Comparison of ENCODE assay signal across 8 mouse cellular contexts in genomic region chr19:60787465-60788150, GRCm38 (mm10). TPM values are rescaled to one million over a fixed set of nuclear protein-coding genes. Genes with fewer than 3 reads are reported as not detected.
A peak's percentile ranks its signal among the peaks of the same experiment; 100 is the strongest.
DNase-seq lines count a peak whose midpoint lies in the region; ATAC-seq lines count a peak whose summit lies in the region.
"Had no signal": no experiment of that assay in that cellular context is flagged by ENCODE, and none has a peak within 500 bp of the region (broad histone marks: within the 10 kb centered on the region; RNA-seq: fewer than 3 reads in every experiment).

No protein-coding gene starts in this region.

- ATAC-seq in kidney, embryonic 16.5 days (ENCODE audit: low FRiP score, low TSS enrichment) = no peak
- ATAC-seq in hindbrain, embryonic 15.5 days (ENCODE audit: low FRiP score, low read depth) = no peak
- ATAC-seq in megakaryocyte-erythroid progenitor cell, adult 5-6 weeks (replicated peaks; ENCODE audit: low FRiP score, low TSS enrichment, poor library complexity, severe bottlenecking) = no peak

- H3K4me3 ChIP-seq in kidney, embryonic 16.5 days (ENCODE audit: low read length) = peak overlapping the region; percentile 21
- peak overlapping the region; percentile 98 for H3K4me3 ChIP-seq in embryonic facial prominence, embryonic 10.5 days
- H3K4me3 ChIP-seq in hindbrain, embryonic 15.5 days = no peak overlapping the region
- H3K4me3 ChIP-seq in macrophage (ENCODE audit: inconsistent target) = peak overlapping the region; percentile 91; the same call in 1 of the 2 replicates

- H3K27ac ChIP-seq in kidney, embryonic 16.5 days (ENCODE audit: low read length) = no peak overlapping the region
- no peak overlapping the region for H3K27ac ChIP-seq in embryonic facial prominence, embryonic 10.5 days (replicated peaks)
- H3K27ac ChIP-seq in hindbrain, embryonic 15.5 days (replicated peaks) = no peak overlapping the region
- no peak overlapping the region for H3K27ac ChIP-seq in macrophage

- H3K9me3 ChIP-seq in kidney, embryonic 16.5 days (ENCODE audit: low read length) = no peaks in the 10 kb centered on the region
- no peaks in the 10 kb centered on the region for H3K9me3 ChIP-seq in embryonic facial prominence, embryonic 10.5 days
- no peaks in the 10 kb centered on the region for H3K9me3 ChIP-seq in hindbrain, embryonic 15.5 days

- peak overlapping the region; percentile 42 for H3K4me2 ChIP-seq in kidney, embryonic 16.5 days (replicated peaks; ENCODE audit: low read depth, low read length)
- H3K4me2 ChIP-seq in hindbrain, embryonic 15.5 days = peak overlapping the region; percentile 30; the same call in 1 of the 2 replicates

- WGBS in kidney, embryonic 16.5 days = 10% methylated on average over 2 of the region's 2 CpGs
- 75% methylated on average over 2 of the region's 2 CpGs for WGBS in embryonic facial prominence, embryonic 10.5 days
- WGBS in hindbrain, embryonic 15.5 days = 78% methylated on average over 2 of the region's 2 CpGs
- 6% methylated on average over 2 of the region's 2 CpGs for WGBS in macrophage (ENCODE audit: missing documents)

- H3K4me1 ChIP-seq in kidney, embryonic 16.5 days (ENCODE audit: insufficient read depth, low read length) = peaks cover 28% of the 10 kb centered on the region
- peaks cover 31% of the 10 kb centered on the region for H3K4me1 ChIP-seq in embryonic facial prominence, embryonic 10.5 days
- H3K4me1 ChIP-seq in hindbrain, embryonic 15.5 days (replicated peaks) = peaks cover 35% of the 10 kb centered on the region

- no peaks in the 10 kb centered on the region for H3K27me3 ChIP-seq in kidney, embryonic 16.5 days (ENCODE audit: insufficient read depth, low read length)
- H3K27me3 ChIP-seq in embryonic facial prominence, embryonic 10.5 days (replicated peaks; ENCODE audit: low read depth, poor library complexity, severe bottlenecking) = no peaks in the 10 kb centered on the region
- H3K27me3 ChIP-seq in hindbrain, embryonic 15.5 days = no peaks in the 10 kb centered on the region

- no peaks in the 10 kb centered on the region for H3K36me3 ChIP-seq in kidney, embryonic 16.5 days (ENCODE audit: insufficient read depth, low read length)
- H3K36me3 ChIP-seq in embryonic facial prominence, embryonic 10.5 days (replicated peaks) = peaks cover 15% of the 10 kb centered on the region
- H3K36me3 ChIP-seq in hindbrain, embryonic 15.5 days = no peaks in the 10 kb centered on the region
- no peaks in the 10 kb centered on the region for H3K36me3 ChIP-seq in macrophage (ENCODE audit: inconsistent target)

- H3K79me2 ChIP-seq in macrophage (ENCODE audit: inconsistent target) = peaks cover 75% of the 10 kb centered on the region

- H3K9ac ChIP-seq in kidney, embryonic 16.5 days (replicated peaks; ENCODE audit: low read length) = 0 out of 2 replicates have a peak overlapping the region, but pooled peaks have one; percentile 44
- H3K9ac ChIP-seq in hindbrain, embryonic 15.5 days = no peak overlapping the region

- DNase-seq in kidney, postnatal 14 days = no peak
- DNase-seq in embryonic facial prominence, embryonic 10.5 days (ENCODE audit: low spot score) = no peak
- DNase-seq in T-cell, adult 2 months (ENCODE audit: low spot score) = no peak
- DNase-seq: cerebellum, adult 2 months had no signal

RNA-seq across cellular contexts. Expression of gene Eif3a, which starts 2.9 kb away (rescaled TPM):
- polyA plus RNA-seq in kidney, embryonic 16.5 days (2015; fragmentation: Nextera tagmentation; extraction: Ambion mirVana) = 144 and 149 TPM in 2 replicates
- polyA plus RNA-seq in embryonic facial prominence, embryonic 10.5 days (2016; fragmentation: Nextera tagmentation; extraction: Ambion mirVana) = 167 and 171 TPM in 2 replicates
- 101 and 107 TPM in 2 replicates for polyA plus RNA-seq in hindbrain, embryonic 15.5 days (2015; fragmentation: Nextera tagmentation; extraction: Ambion mirVana)
- 100 to 1,000 TPM; 237 to 601 (median 395) TPM for total RNA-seq in macrophage (2018; cell fraction: chromatin; rRNA removed)
- total RNA-seq in macrophage (2018; cell fraction: cytosol; rRNA removed) = 100 to 1,000 TPM; 124 to 245 (median 178) TPM
- 100 to 1,000 TPM; 253 to 531 (median 300) TPM for total RNA-seq in macrophage (2018; cell fraction: nucleus; rRNA removed)
- 151 to 321 TPM (median 247 TPM) in 3 replicates for polyA plus RNA-seq in macrophage (2018)
- total RNA-seq in megakaryocyte-erythroid progenitor cell, adult 5-6 weeks (2014; fragmentation: Nextera tagmentation) = 344 and 346 TPM in 2 replicates
- 570 and 597 TPM in 2 replicates for total RNA-seq in megakaryocyte-erythroid progenitor cell, adult 5-6 weeks (2017)

RNA-seq across cellular contexts. Expression of gene Fam45a, which starts 23.8 kb away (rescaled TPM):
- polyA plus RNA-seq in kidney, embryonic 16.5 days (2015; fragmentation: Nextera tagmentation; extraction: Ambion mirVana) = 27.7 and 29.9 TPM in 2 replicates
- 28.4 and 29.6 TPM in 2 replicates for polyA plus RNA-seq in embryonic facial prominence, embryonic 10.5 days (2016; fragmentation: Nextera tagmentation; extraction: Ambion mirVana)
- polyA plus RNA-seq in hindbrain, embryonic 15.5 days (2015; fragmentation: Nextera tagmentation; extraction: Ambion mirVana) = 41.2 and 42.9 TPM in 2 replicates
- 10 to 100 TPM in 24 of 26 experiments, 1 to 10 TPM in 2; 5.5 to 73.2 (median 44.0) TPM for total RNA-seq in macrophage (2018; cell fraction: chromatin; rRNA removed)
- total RNA-seq in macrophage (2018; cell fraction: cytosol; rRNA removed) = 10 to 100 TPM; 20.2 to 35.7 (median 30.4) TPM
- total RNA-seq in macrophage (2018; cell fraction: nucleus; rRNA removed) = 10 to 100 TPM in 25 of 26 experiments, 1 to 10 TPM in 1; 8.7 to 73.1 (median 30.2) TPM
- polyA plus RNA-seq in macrophage (2018) = 32.6 to 59.1 TPM (median 48.3 TPM) in 3 replicates
- 27.2 and 27.6 TPM in 2 replicates for total RNA-seq in megakaryocyte-erythroid progenitor cell, adult 5-6 weeks (2014; fragmentation: Nextera tagmentation)
- 22.0 and 38.4 TPM in 2 replicates for total RNA-seq in megakaryocyte-erythroid progenitor cell, adult 5-6 weeks (2017)

RNA-seq across cellular contexts. Expression of gene Nanos1, which starts 31.8 kb away (rescaled TPM):
- 0.97 and 1.0 TPM in 2 replicates for polyA plus RNA-seq in kidney, embryonic 16.5 days (2015; fragmentation: Nextera tagmentation; extraction: Ambion mirVana)
- 1.2 and 1.4 TPM in 2 replicates for polyA plus RNA-seq in embryonic facial prominence, embryonic 10.5 days (2016; fragmentation: Nextera tagmentation; extraction: Ambion mirVana)
- polyA plus RNA-seq in hindbrain, embryonic 15.5 days (2015; fragmentation: Nextera tagmentation; extraction: Ambion mirVana) = 19.4 and 19.7 TPM in 2 replicates
- total RNA-seq in macrophage (2018; cell fraction: chromatin; rRNA removed) = under 1 TPM in 5 of 26 experiments, not detected in 21; 0.16 to 0.57 (median 0.35) TPM
- under 1 TPM; 0.03 to 0.68 (median 0.24) TPM for total RNA-seq in macrophage (2018; cell fraction: cytosol; rRNA removed)
- 1 to 10 TPM in 1 of 26 experiments, under 1 TPM in 9, not detected in 16; 0.14 to 4.4 (median 0.38) TPM for total RNA-seq in macrophage (2018; cell fraction: nucleus; rRNA removed)
- 0.25 to 8.6 TPM (median 0.67 TPM) in 3 replicates for polyA plus RNA-seq in macrophage (2018)
- total RNA-seq in megakaryocyte-erythroid progenitor cell, adult 5-6 weeks (2014; fragmentation: Nextera tagmentation) = 1.2 and 2.5 TPM in 2 replicates
- total RNA-seq in megakaryocyte-erythroid progenitor cell, adult 5-6 weeks (2017) = 1.2 and 1.5 TPM in 2 replicates
